Mouse (Mus musculus): ENCODE measurements around the gene Limch1.

DNA sequence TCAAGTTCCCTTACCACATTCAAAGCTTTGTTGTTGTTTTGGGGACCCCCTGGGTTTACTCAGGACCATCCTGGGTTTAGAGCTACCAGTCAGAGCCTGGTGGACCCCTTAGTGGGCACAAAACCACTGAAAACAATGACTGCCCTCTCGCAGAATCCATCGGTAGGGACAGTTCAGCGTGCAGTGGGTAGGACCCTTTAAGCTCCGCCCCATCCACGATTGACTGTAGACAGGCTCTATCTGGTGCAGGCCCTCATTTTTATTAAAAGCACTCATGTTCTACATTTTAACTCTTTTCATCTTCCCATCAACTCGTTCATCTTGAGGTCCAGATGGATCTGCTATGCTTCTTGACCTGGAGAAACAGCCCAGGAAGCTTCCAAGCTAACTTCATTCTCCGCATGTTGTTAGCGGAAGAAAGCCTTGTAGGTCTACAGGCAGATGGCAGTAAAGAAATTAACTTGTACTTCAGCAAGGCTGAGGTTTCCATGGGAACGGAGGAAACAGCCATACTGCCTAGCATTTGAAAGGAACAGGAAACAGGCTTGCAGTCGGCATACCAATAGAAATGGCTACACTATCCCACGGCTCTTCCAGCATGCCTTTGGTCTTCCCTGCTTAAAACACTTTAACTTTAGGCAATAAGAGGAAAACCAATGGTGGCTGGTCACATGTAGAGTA is 14.9 kb upstream of the Limch1 start:
- no peak for TF ChIP-seq CTCF (IDR thresholded peaks at IDR 0.05; ENCODE audit: low read depth, low read length)
- no peak for TF ChIP-seq POLR2A (IDR thresholded peaks at IDR 0.05; ENCODE audit: borderline replicate concordance, low read depth, low read length)

Data from bone marrow macrophage, adult 2 months (primary cell).